Mouse (Mus musculus): ENCODE results near the gene Spon1. TPM values are rescaled to one million over a fixed set of nuclear protein-coding genes. Genes with fewer than 3 reads are reported as not detected.
A peak's percentile ranks its signal among the peaks of the same experiment; 100 is the strongest.

Spon1 gene
- total and polyA plus RNA-seq, 2 experiments from 2014 or later: 20.7 to 21.6 TPM

- no peak for DNase-seq (ENCODE audit: low spot score)
- H3K27ac ChIP-seq (ENCODE audit: low read depth): no peak overlapping the region
- no peak overlapping the region for H3K4me3 ChIP-seq (ENCODE audit: low read depth, low read length)
- H3K27me3 ChIP-seq (ENCODE audit: control insufficient read depth, insufficient read depth, low read length): no peaks in the 10 kb centered on the region
- no peak for TF ChIP-seq EP300 (IDR thresholded peaks at IDR 0.05; ENCODE audit: low read depth)
- no peak for TF ChIP-seq CTCF (IDR thresholded peaks at IDR 0.05; ENCODE audit: low read depth)
- no peaks in the 10 kb centered on the region for H3K36me3 ChIP-seq (replicated peaks; ENCODE audit: control insufficient read depth, insufficient read depth, low read length)
- H3K9ac ChIP-seq (replicated peaks; ENCODE audit: low read depth, low read length): no peak overlapping the region
- no peaks in the 10 kb centered on the region for H3K9me3 ChIP-seq (replicated peaks; ENCODE audit: control insufficient read depth, low read length)
- H3K4me2 ChIP-seq (ENCODE audit: low read depth, low read length): no peak overlapping the region
- WGBS: 75% methylated on average over 4 of the region's 4 CpGs
- peaks cover under 1% of the 10 kb centered on the region for H3K4me1 ChIP-seq (ENCODE audit: control insufficient read depth, insufficient read depth)
- no peak for ATAC-seq (ENCODE audit: insufficient read depth, low read depth)
Measured at GRCm38 (mm10) chr7:113797134-113797533, 31.3 kb downstream of the Spon1 start.

- ATAC-seq (ENCODE audit: insufficient read depth, low read depth) (no peak), DNase-seq (ENCODE audit: low spot score) (no peak)
- no peaks in the 10 kb centered on the region for H3K4me1 ChIP-seq (ENCODE audit: control insufficient read depth, insufficient read depth)
- no peak overlapping the region for H3K4me2 ChIP-seq (ENCODE audit: low read depth, low read length)
- 87% methylated on average over 6 of the region's 6 CpGs for WGBS
- H3K9ac ChIP-seq (replicated peaks; ENCODE audit: low read depth, low read length): no peak overlapping the region
- H3K4me3 ChIP-seq (ENCODE audit: low read depth, low read length): no peak overlapping the region
- H3K27me3 ChIP-seq (ENCODE audit: control insufficient read depth, insufficient read depth, low read length): no peaks in the 10 kb centered on the region
- TF ChIP-seq CTCF (IDR thresholded peaks at IDR 0.05; ENCODE audit: low read depth) (no peak), EP300 (IDR thresholded peaks at IDR 0.05; ENCODE audit: low read depth) (no peak)
- no peaks in the 10 kb centered on the region for H3K9me3 ChIP-seq (replicated peaks; ENCODE audit: control insufficient read depth, low read length)
- H3K27ac ChIP-seq (ENCODE audit: low read depth): no peak overlapping the region
- H3K36me3 ChIP-seq (replicated peaks; ENCODE audit: control insufficient read depth, insufficient read depth, low read length): no peaks in the 10 kb centered on the region
Measured at GRCm38 (mm10) chr7:113798605-113799255, 32.9 kb downstream of the Spon1 start.

- DNase-seq (ENCODE audit: low spot score) (no peak), ATAC-seq (ENCODE audit: insufficient read depth, low read depth) (no peak)
- H3K9ac ChIP-seq (replicated peaks; ENCODE audit: low read depth, low read length): no peak overlapping the region
- no peak overlapping the region for H3K27ac ChIP-seq (ENCODE audit: low read depth)
- H3K4me3 ChIP-seq (ENCODE audit: low read depth, low read length): no peak overlapping the region
- TF ChIP-seq CTCF (IDR thresholded peaks at IDR 0.05; ENCODE audit: low read depth): no peak
- TF ChIP-seq EP300 (IDR thresholded peaks at IDR 0.05; ENCODE audit: low read depth): no peak
- H3K27me3 ChIP-seq (ENCODE audit: control insufficient read depth, insufficient read depth, low read length): no peaks in the 10 kb centered on the region
- no peak overlapping the region for H3K4me2 ChIP-seq (ENCODE audit: low read depth, low read length)
- no peaks in the 10 kb centered on the region for H3K36me3 ChIP-seq (replicated peaks; ENCODE audit: control insufficient read depth, insufficient read depth, low read length)
- H3K9me3 ChIP-seq (replicated peaks; ENCODE audit: control insufficient read depth, low read length): no peaks in the 10 kb centered on the region
- peaks cover 7% of the 10 kb centered on the region for H3K4me1 ChIP-seq (ENCODE audit: control insufficient read depth, insufficient read depth)
- 93% methylated on average over 1 of the region's 1 CpGs for WGBS
Measured at GRCm38 (mm10) chr7:113809781-113810180, 44.0 kb downstream of the Spon1 start.

- no peak overlapping the region for H3K4me2 ChIP-seq (ENCODE audit: low read depth, low read length)
- ATAC-seq (ENCODE audit: insufficient read depth, low read depth): peak; percentile 17; the same call in 1 of the 2 replicates
- peak; percentile 66 for DNase-seq (ENCODE audit: low spot score)
- peaks cover 13% of the 10 kb centered on the region for H3K4me1 ChIP-seq (ENCODE audit: control insufficient read depth, insufficient read depth)
- no peaks in the 10 kb centered on the region for H3K36me3 ChIP-seq (replicated peaks; ENCODE audit: control insufficient read depth, insufficient read depth, low read length)
- no peak overlapping the region for H3K27ac ChIP-seq (ENCODE audit: low read depth)
- no peak overlapping the region for H3K9ac ChIP-seq (replicated peaks; ENCODE audit: low read depth, low read length)
- WGBS: 48% methylated on average over 10 of the region's 10 CpGs
- H3K27me3 ChIP-seq (ENCODE audit: control insufficient read depth, insufficient read depth, low read length): no peaks in the 10 kb centered on the region
- H3K4me3 ChIP-seq (ENCODE audit: low read depth, low read length): no peak overlapping the region
- TF ChIP-seq EP300 (IDR thresholded peaks at IDR 0.05; ENCODE audit: low read depth): no peak
- TF ChIP-seq CTCF (IDR thresholded peaks at IDR 0.05; ENCODE audit: low read depth): no peak
- no peaks in the 10 kb centered on the region for H3K9me3 ChIP-seq (replicated peaks; ENCODE audit: control insufficient read depth, low read length)
Measured at GRCm38 (mm10) chr7:113811376-113812158, 45.8 kb downstream of the Spon1 start.

- Histone ChIP-seq H3K27me3 (ENCODE audit: control insufficient read depth, insufficient read depth, low read length) (no peaks in the 10 kb centered on the region), H3K4me1 (ENCODE audit: control insufficient read depth, insufficient read depth) (peaks cover 40% of the 10 kb centered on the region), H3K4me3 (ENCODE audit: low read depth, low read length) (no peak overlapping the region), H3K27ac (ENCODE audit: low read depth) (no peak overlapping the region), H3K36me3 (replicated peaks; ENCODE audit: control insufficient read depth, insufficient read depth, low read length) (no peaks in the 10 kb centered on the region), H3K9ac (replicated peaks; ENCODE audit: low read depth, low read length) (no peak overlapping the region), H3K4me2 (ENCODE audit: low read depth, low read length) (no peak overlapping the region), H3K9me3 (replicated peaks; ENCODE audit: control insufficient read depth, low read length) (no peaks in the 10 kb centered on the region)
- TF ChIP-seq CTCF (IDR thresholded peaks at IDR 0.05; ENCODE audit: low read depth): no peak
- no peak for TF ChIP-seq EP300 (IDR thresholded peaks at IDR 0.05; ENCODE audit: low read depth)
- WGBS: 90% methylated on average over 10 of the region's 10 CpGs
- DNase-seq (ENCODE audit: low spot score) (no peak), ATAC-seq (ENCODE audit: insufficient read depth, low read depth) (no peak)
Measured at GRCm38 (mm10) chr7:113814101-113814779, 48.4 kb downstream of the Spon1 start.
